Mouse (Mus musculus): ENCODE data around the gene Ces1e. TPM values are rescaled to one million over a fixed set of nuclear protein-coding genes. Genes with fewer than 3 reads are reported as not detected.
"Not testable (repeated sequence)": the region's sequence is repeated elsewhere in the genome, so short reads cannot be mapped to it uniquely, and the experiment has no call there.

The Ces1e gene
- polyA plus RNA-seq, 1 experiment from 2014 or later, result not detected

DNA sequence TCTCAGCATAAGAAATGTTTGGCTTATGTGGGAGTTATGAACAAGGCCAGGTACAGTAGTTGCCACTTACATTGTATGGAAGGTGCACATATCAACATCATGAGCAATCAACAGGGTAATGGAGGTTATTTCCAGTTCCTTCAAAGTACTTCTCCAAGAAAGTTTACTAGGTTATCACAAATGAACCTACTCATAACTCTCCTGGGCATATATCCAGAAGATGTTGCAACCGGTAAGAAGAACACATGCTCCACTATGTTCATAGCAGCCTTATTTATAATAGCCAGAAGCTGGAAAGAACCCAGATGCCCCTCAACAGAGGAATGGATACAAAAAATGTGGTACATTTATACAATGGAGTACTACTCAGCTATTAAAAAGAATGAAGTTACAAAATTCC lies 2.9 kb downstream of the Ces1e start:
- H3K4me1 ChIP-seq; DNase-seq (ENCODE audit: low spot score); H3K27me3 ChIP-seq (replicated peaks; ENCODE audit: low read depth, poor library complexity, severe bottlenecking); H3K9me3 ChIP-seq; H3K27ac ChIP-seq (replicated peaks); H3K36me3 ChIP-seq (replicated peaks); H3K4me3 ChIP-seq: not testable (repeated sequence)
- 97% methylated on average over 1 of the region's 1 CpGs for WGBS

GRCm38 (mm10) chr8:93221896-93222295 lies 7.5 kb downstream of the Ces1e start:
- no peak for DNase-seq (ENCODE audit: low spot score)
- Histone ChIP-seq H3K4me1 (no peaks in the 10 kb centered on the region), H3K4me3 (no peak overlapping the region), H3K36me3 (replicated peaks) (no peaks in the 10 kb centered on the region), H3K9me3 (no peaks in the 10 kb centered on the region), H3K27ac (replicated peaks) (no peak overlapping the region), H3K27me3 (replicated peaks; ENCODE audit: low read depth, poor library complexity, severe bottlenecking) (no peaks in the 10 kb centered on the region)
- 88% methylated on average over 3 of the region's 3 CpGs for WGBS

- H3K9me3 ChIP-seq, result no peaks in the 10 kb centered on the region
- H3K27ac ChIP-seq (replicated peaks), result no peak overlapping the region
- no peak for DNase-seq (ENCODE audit: low spot score)
- H3K4me3 ChIP-seq, result no peak overlapping the region
- H3K4me1 ChIP-seq, result no peaks in the 10 kb centered on the region
- no peaks in the 10 kb centered on the region for H3K27me3 ChIP-seq (replicated peaks; ENCODE audit: low read depth, poor library complexity, severe bottlenecking)
- no peaks in the 10 kb centered on the region for H3K36me3 ChIP-seq (replicated peaks)
- WGBS, result 83% methylated on average over 4 of the region's 4 CpGs
Observed at GRCm38 (mm10) chr8:93217867-93218266, 11.6 kb downstream of the Ces1e start.

DNA sequence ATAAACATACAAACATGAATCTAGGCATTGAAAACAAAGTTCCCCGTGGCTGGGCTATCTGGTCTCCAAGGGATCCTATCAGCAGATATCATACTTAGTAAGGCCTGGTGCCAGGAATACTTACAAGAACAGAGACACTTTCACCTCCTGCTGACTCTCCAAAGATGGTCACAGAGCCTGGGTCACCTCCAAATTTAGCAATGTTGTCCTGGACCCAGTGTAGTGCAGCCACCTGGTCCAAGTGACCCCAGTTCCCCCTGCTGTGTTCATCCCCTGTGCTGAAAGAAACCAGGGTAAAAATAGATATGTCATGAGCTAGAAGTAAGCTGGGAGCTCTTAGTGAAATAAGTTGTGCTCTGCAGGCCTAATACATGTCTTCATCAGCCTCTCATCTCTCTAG lies 12.0 kb downstream of the Ces1e start:
- H3K4me1 ChIP-seq, result no peaks in the 10 kb centered on the region

DNA sequence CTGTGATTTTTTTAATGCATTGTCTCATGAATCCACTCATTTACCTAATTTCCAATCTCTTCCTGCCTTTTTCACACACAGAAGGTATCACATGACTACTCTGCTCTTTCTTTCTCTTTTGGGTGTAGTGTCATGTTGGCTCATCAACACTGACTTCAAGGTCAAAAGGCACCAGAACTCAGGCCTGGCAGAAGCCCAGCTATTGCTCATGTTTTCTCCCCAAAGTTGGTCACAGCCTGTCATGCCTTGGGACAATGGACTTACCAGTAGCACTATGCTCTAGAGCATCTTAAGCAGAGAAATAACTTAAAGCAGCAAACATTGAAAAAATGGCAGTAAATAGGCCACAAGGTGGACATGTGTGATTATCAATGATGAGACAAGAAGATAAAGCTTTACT lies 18.3 kb downstream of the Ces1e start:
- Histone ChIP-seq H3K27me3 (replicated peaks; ENCODE audit: low read depth, poor library complexity, severe bottlenecking) (no peaks in the 10 kb centered on the region), H3K4me1 (no peaks in the 10 kb centered on the region), H3K27ac (replicated peaks) (no peak overlapping the region), H3K4me3 (no peak overlapping the region), H3K36me3 (replicated peaks) (no peaks in the 10 kb centered on the region), H3K9me3 (no peaks in the 10 kb centered on the region)
- no peak for DNase-seq (ENCODE audit: low spot score)

More for the DNA sequence above, 12.0 kb downstream of the Ces1e start:
- no peak overlapping the region for H3K4me3 ChIP-seq
- no peaks in the 10 kb centered on the region for H3K27me3 ChIP-seq (replicated peaks; ENCODE audit: low read depth, poor library complexity, severe bottlenecking)
- WGBS, result 78% methylated on average over 1 of the region's 1 CpGs
- DNase-seq (ENCODE audit: low spot score), result no peak
- H3K27ac ChIP-seq (replicated peaks), result no peak overlapping the region
- no peaks in the 10 kb centered on the region for H3K36me3 ChIP-seq (replicated peaks)
- no peaks in the 10 kb centered on the region for H3K9me3 ChIP-seq

GRCm38 (mm10) chr8:93199146-93199545 lies 30.3 kb downstream of the Ces1e start:
- WGBS, result 82% methylated on average over 7 of the region's 7 CpGs
- H3K27me3 ChIP-seq (replicated peaks; ENCODE audit: low read depth, poor library complexity, severe bottlenecking); H3K4me3 ChIP-seq: not testable (repeated sequence)

DNA sequence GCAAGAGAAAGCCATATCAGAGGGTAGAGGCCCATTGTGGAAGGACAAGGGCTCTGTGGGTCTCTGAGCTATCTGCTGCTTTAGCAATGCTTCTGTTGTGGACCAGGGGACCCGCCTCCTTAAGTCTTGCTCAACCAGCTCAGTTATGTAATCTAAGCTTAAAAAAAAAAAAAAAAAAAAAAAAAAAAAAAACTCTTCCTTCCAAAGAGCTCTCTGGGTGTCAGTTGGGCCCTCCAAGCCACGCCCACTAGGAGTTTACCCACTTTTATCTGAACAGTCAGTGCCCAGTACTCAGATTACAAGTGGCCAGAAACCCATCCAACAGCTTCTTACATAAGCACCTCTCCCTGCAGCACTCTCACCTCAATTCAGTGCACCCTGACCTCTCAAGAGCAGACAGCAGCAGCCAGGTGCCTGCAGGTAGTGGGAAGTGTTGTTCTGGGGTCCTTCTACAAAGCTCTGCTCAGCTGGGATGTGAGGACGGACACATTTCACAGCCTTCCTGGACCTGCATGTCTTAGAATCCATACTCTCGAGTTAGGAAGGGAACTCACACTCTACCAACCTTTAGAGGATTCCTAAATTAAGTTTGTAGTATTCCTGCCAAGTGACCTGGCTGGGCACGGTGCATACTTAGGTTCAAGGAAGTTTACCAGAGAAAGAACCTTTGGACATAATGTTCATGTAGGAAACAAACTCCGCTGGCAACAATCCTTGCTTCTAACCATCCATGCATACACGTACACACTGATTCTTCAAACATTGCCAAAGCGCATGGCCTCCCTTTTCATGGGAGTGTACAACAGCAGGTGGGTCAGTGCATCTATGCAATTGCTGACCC lies 31.5 kb downstream of the Ces1e start, which contains the start of gene Ces1d:
TSS of gene Ces1d (minus strand) at position 154 of the 841 bp plus-strand sequence.
- Histone ChIP-seq H3K36me3 (replicated peaks) (no peaks in the 10 kb centered on the region), H3K27ac (replicated peaks) (no peak within 1 kb of the TSS), H3K9me3 (no peaks in the 10 kb centered on the region), H3K4me3 (no peak within 1 kb of the TSS), H3K27me3 (replicated peaks; ENCODE audit: low read depth, poor library complexity, severe bottlenecking) (no peaks in the 10 kb centered on the region), H3K4me1 (peaks cover 3% of the 10 kb centered on the region; the same call in 1 of the 2 replicates)
- peak; percentile 17 for DNase-seq (ENCODE audit: low spot score)
- WGBS, result 83% methylated on average over 8 of the region's 8 CpGs

More at GRCm38 (mm10) chr8:93199146-93199545, 30.3 kb downstream of the Ces1e start:
- not testable (repeated sequence) for H3K36me3 ChIP-seq (replicated peaks); H3K4me1 ChIP-seq; DNase-seq (ENCODE audit: low spot score); H3K27ac ChIP-seq (replicated peaks); H3K9me3 ChIP-seq

- H3K9me3 ChIP-seq, result no peaks in the 10 kb centered on the region
- DNase-seq (ENCODE audit: low spot score), result no peak
- WGBS, result 88% methylated on average over 5 of the region's 5 CpGs
- peaks cover 3% of the 10 kb centered on the region; the same call in 1 of the 2 replicates for H3K4me1 ChIP-seq
- no peaks in the 10 kb centered on the region for H3K27me3 ChIP-seq (replicated peaks; ENCODE audit: low read depth, poor library complexity, severe bottlenecking)
- H3K36me3 ChIP-seq (replicated peaks), result no peaks in the 10 kb centered on the region
- H3K27ac ChIP-seq (replicated peaks), result no peak overlapping the region
- no peak overlapping the region for H3K4me3 ChIP-seq
Observed at GRCm38 (mm10) chr8:93196436-93196835, 33.0 kb downstream of the Ces1e start.

DNA sequence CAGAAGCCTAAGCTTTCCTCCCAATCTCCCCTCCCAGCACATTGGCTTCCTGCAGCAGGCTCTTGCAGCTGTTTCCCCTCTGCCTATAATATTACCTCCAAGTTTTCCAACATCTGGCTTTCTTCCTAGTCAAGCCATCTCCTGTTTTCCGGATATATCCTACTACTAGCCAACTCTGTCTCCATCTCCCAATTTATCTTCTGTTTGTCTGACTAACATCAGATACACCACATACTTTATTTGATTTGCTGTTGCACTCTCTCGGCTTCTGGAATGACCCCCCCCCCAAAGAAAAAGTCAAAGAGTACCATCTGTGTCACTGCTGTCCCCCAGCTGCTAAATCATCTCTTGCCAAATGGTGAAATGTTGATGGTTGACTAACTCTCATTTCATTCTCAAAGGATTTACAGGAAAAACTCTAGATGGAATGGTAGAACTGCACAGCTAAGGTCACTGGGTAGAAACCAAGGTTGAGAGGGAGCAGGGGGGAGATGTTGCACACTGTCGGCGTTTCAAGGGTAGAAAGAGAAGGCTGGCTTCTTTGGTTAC lies 48.8 kb downstream of the Ces1e start:
- WGBS, result 81% methylated on average over 4 of the region's 4 CpGs
- Histone ChIP-seq H3K9me3 (no peaks in the 10 kb centered on the region), H3K27me3 (replicated peaks; ENCODE audit: low read depth, poor library complexity, severe bottlenecking) (no peaks in the 10 kb centered on the region), H3K27ac (replicated peaks) (no peak overlapping the region), H3K36me3 (replicated peaks) (no peaks in the 10 kb centered on the region), H3K4me1 (peaks cover 10% of the 10 kb centered on the region), H3K4me3 (no peak overlapping the region)
- DNase-seq (ENCODE audit: low spot score), result no peak

GRCm38 (mm10) chr8:93176593-93176992 lies 52.8 kb downstream of the Ces1e start:
- WGBS, result 59% methylated on average over 1 of the region's 1 CpGs
- DNase-seq (ENCODE audit: low spot score), result peak; percentile 30

GRCm38 (mm10) chr8:93174554-93174953 lies 54.9 kb downstream of the Ces1e start:
- DNase-seq (ENCODE audit: low spot score), result no peak
- peaks cover 13% of the 10 kb centered on the region for H3K4me1 ChIP-seq
- H3K36me3 ChIP-seq (replicated peaks), result no peaks in the 10 kb centered on the region
- H3K27ac ChIP-seq (replicated peaks), result no peak overlapping the region
- WGBS, result 93% methylated on average over 2 of the region's 2 CpGs
- no peaks in the 10 kb centered on the region for H3K9me3 ChIP-seq
- no peak overlapping the region for H3K4me3 ChIP-seq
- no peaks in the 10 kb centered on the region for H3K27me3 ChIP-seq (replicated peaks; ENCODE audit: low read depth, poor library complexity, severe bottlenecking)

More at GRCm38 (mm10) chr8:93176593-93176992, 52.8 kb downstream of the Ces1e start:
- Histone ChIP-seq H3K4me3 (no peak overlapping the region), H3K36me3 (replicated peaks) (no peaks in the 10 kb centered on the region), H3K9me3 (no peaks in the 10 kb centered on the region), H3K27me3 (replicated peaks; ENCODE audit: low read depth, poor library complexity, severe bottlenecking) (no peaks in the 10 kb centered on the region), H3K27ac (replicated peaks) (no peak overlapping the region), H3K4me1 (peaks cover 13% of the 10 kb centered on the region)

DNA sequence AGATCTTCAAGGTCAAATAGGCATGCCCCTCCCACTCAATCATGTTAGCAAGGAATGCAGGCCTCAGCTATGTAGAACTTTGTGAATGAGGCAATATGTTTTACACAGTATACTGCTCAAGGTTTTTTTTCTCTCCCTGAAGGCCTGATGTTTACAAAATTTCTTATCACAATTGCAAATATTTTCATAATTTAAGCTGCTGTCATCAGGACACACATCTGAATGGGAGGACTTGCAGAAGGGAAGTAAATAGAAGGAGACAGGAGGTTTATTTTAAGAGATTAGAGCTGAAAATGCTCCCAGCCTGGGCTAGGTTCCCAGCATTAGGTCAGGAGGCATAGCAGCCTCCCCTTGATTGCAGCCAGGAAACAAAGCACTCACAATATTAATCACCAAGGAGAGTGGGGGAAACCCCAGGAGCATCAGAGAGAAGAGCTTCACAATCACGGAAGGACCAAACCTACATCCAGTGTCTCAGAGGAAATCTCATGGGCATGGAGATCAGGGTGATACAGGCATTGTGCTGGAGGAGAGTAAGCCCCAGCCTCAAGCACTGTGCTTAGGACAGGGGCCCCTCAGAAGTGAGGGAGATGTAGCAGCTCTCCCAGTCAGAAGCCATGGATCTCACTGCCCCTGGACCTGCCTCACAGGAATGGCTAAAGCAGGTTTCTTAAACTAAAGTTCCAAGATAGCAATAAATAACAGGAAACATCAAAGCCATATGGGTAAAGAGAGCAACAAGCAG lies 57.4 kb downstream of the Ces1e start:
- WGBS, result 60% methylated on average over 1 of the region's 1 CpGs
- H3K27me3 ChIP-seq (replicated peaks; ENCODE audit: low read depth, poor library complexity, severe bottlenecking), result no peaks in the 10 kb centered on the region
- no peak for DNase-seq (ENCODE audit: low spot score)
- H3K36me3 ChIP-seq (replicated peaks), result no peaks in the 10 kb centered on the region
- H3K27ac ChIP-seq (replicated peaks), result no peak overlapping the region
- H3K4me1 ChIP-seq, result peaks cover 12% of the 10 kb centered on the region
- no peak overlapping the region for H3K4me3 ChIP-seq
- H3K9me3 ChIP-seq, result no peaks in the 10 kb centered on the region

Data from embryonic facial prominence, embryonic 10.5 days (tissue).